Mouse (Mus musculus) cerebellum, adult 2 months (tissue): Measurements from ENCODE around the gene Cactin. TPM values are rescaled to one million over a fixed set of nuclear protein-coding genes. Genes with fewer than 3 reads are reported as not detected.

Experiments
- DNase-seq, 2 experiments: peaks; one replicate each; pipeline ENCODE4 v3.0.0; 2021
- H3K27ac ChIP-seq: fragments of 200-500 bp; 2 replicates; pipeline ENCODE4 v1.5.1; 2012; ENCODE audit warnings: low read length, control low read depth, inconsistent platforms; ENCODE audit not compliant: insufficient read depth
- H3K27me3 ChIP-seq: fragments of 200-500 bp; 2 replicates; pipeline ENCODE4 v1.6.1; 2012; ENCODE audit warnings: inconsistent platforms, mild to moderate bottlenecking, low read length, moderate library complexity; ENCODE audit not compliant: control insufficient read depth, insufficient read depth
- H3K4me1 ChIP-seq: fragments of 200-500 bp; 2 replicates; pipeline ENCODE4 v1.6.1; 2011; ENCODE audit warnings: low read length; ENCODE audit not compliant: control insufficient read depth, insufficient read depth
- H3K4me3 ChIP-seq: fragments of 200-500 bp; replicated peaks from 2 replicates; pipeline ENCODE3; 2011; ENCODE audit warnings: mild to moderate bottlenecking, low read depth, low read length, control low read depth; ENCODE audit not compliant: insufficient read depth
- CTCF ChIP-seq: fragments of 200-500 bp; IDR thresholded peaks from 2 replicates; pipeline ENCODE4 v1.5.1; 2011; ENCODE audit warnings: low read depth, mild to moderate bottlenecking, control low read depth, low read length, moderate library complexity, borderline replicate concordance; ENCODE audit not compliant: insufficient read depth
- POLR2A ChIP-seq: fragments of 200-500 bp; IDR thresholded peaks from 2 replicates; pipeline ENCODE4 v1.6.1; 2011; ENCODE audit warnings: low read length, control low read depth, borderline replicate concordance; ENCODE audit not compliant: insufficient read depth
- WGBS: fragments of 180-500 bp; shearing (Covaris S2); methylation state at CpG from one replicate; pipeline ENCODE4 v1.1.7; 2018; 5-methylcytosine and 5-hydroxymethylcytosine counted together
- polyA plus RNA-seq: library from polyadenylated mRNA; depleted of rRNA; stranded (reverse); fragments of >200 nt; gene quantifications from 2 replicates; pipeline ENCODE4 v1.2.3, GENCODE M21; 2012; rRNA removed

Gene Cactin
- polyA plus RNA-seq, 1 experiment = 36.3 TPM

GRCm38 (mm10) chr10:81366477-81367206 is 45.7 kb downstream of the Cactin start:
- TF ChIP-seq CTCF (no peak), POLR2A (no peak)
- WGBS = 58% methylated on average over 6 of the region's 6 CpGs
- no peak overlapping the region for H3K27ac ChIP-seq
- H3K4me3 ChIP-seq = no peak overlapping the region
- DNase-seq = no peak
- H3K27me3 ChIP-seq = no peaks in the 10 kb centered on the region
- peaks cover 15% of the 10 kb centered on the region for H3K4me1 ChIP-seq

GRCm38 (mm10) chr10:81367207-81367495 is 46.2 kb downstream of the Cactin start:
- no peak for DNase-seq
- Histone ChIP-seq H3K4me3 (no peak overlapping the region), H3K27ac (no peak overlapping the region), H3K27me3 (no peaks in the 10 kb centered on the region), H3K4me1 (peaks cover 15% of the 10 kb centered on the region)
- no peak for TF ChIP-seq CTCF
- 54% methylated on average over 6 of the region's 6 CpGs for WGBS

GRCm38 (mm10) chr10:81375322-81375721 is 54.4 kb downstream of the Cactin start:
- TF ChIP-seq CTCF = no peak
- TF ChIP-seq POLR2A = no peak
- DNase-seq = no peak
- WGBS = 86% methylated on average over 10 of the region's 10 CpGs
- Histone ChIP-seq H3K27ac (no peak overlapping the region), H3K4me1 (peaks cover 18% of the 10 kb centered on the region), H3K27me3 (no peaks in the 10 kb centered on the region), H3K4me3 (no peak overlapping the region)

Other genes with a start within 250 kb of the Cactin start
- 0.33 and 0.41 TPM in 2 replicates for gene Creb3l3, start 222.2 kb upstream of the Cactin start, polyA plus RNA-seq
- gene Map2k2, start 215.2 kb upstream of the Cactin start, polyA plus RNA-seq = 161 and 187 TPM in 2 replicates
- gene Zbtb7a, start 185.9 kb upstream of the Cactin start, polyA plus RNA-seq = 61.6 and 62.9 TPM in 2 replicates
- 34.8 and 36.0 TPM in 2 replicates for gene Pias4, start 153.2 kb upstream of the Cactin start, polyA plus RNA-seq
- 1,163 and 1,164 TPM in 2 replicates for gene Eef2, start 144.5 kb upstream of the Cactin start, polyA plus RNA-seq
- 70.7 and 73.0 TPM in 2 replicates for gene Dapk3, start 138.1 kb upstream of the Cactin start, polyA plus RNA-seq
- gene 4930442H23Rik, start 137.3 kb upstream of the Cactin start, polyA plus RNA-seq = not detected in 2 replicates
- 0.16 and 0.33 TPM in 2 replicates for gene Nmrk2, start 119.1 kb upstream of the Cactin start, polyA plus RNA-seq
- 115 and 122 TPM in 2 replicates for gene Atcay, start 90.3 kb upstream of the Cactin start, polyA plus RNA-seq
- 77.6 and 79.6 TPM in 2 replicates for gene Zfr2, start 87.9 kb upstream of the Cactin start, polyA plus RNA-seq
- gene Matk, start 68.2 kb upstream of the Cactin start, polyA plus RNA-seq = 124 and 141 TPM in 2 replicates
- 81.4 and 84.9 TPM in 2 replicates for gene Mrpl54, start 54.2 kb upstream of the Cactin start, polyA plus RNA-seq
- gene Apba3, start 54.1 kb upstream of the Cactin start, polyA plus RNA-seq = 61.8 and 63.9 TPM in 2 replicates
- 0.51 and 1.2 TPM in 2 replicates for gene Tjp3, start 29.5 kb upstream of the Cactin start, polyA plus RNA-seq
- 288 and 314 TPM in 2 replicates for gene Pip5k1c, start 28.1 kb upstream of the Cactin start, polyA plus RNA-seq
- gene Tbxa2r, start 7.6 kb downstream of the Cactin start, polyA plus RNA-seq = 2.2 and 3.2 TPM in 2 replicates
- gene Gipc3, start 22.2 kb downstream of the Cactin start, polyA plus RNA-seq = 0.97 and 1.0 TPM in 2 replicates
- 42.7 and 43.4 TPM in 2 replicates for gene Hmg20b, start 29.4 kb downstream of the Cactin start, polyA plus RNA-seq
- 34.8 and 35.0 TPM in 2 replicates for gene Mfsd12, start 36.4 kb downstream of the Cactin start, polyA plus RNA-seq
- 0.24 and 0.36 TPM in 2 replicates for gene 4930404N11Rik, start 44.7 kb downstream of the Cactin start, polyA plus RNA-seq
- 75.8 and 81.5 TPM in 2 replicates for gene Fzr1, start 57.4 kb downstream of the Cactin start, polyA plus RNA-seq
- gene Dohh, start 63.3 kb downstream of the Cactin start, polyA plus RNA-seq = 87.7 and 93.1 TPM in 2 replicates
- 10.2 and 10.8 TPM in 2 replicates for gene Gm48551, start 63.4 kb downstream of the Cactin start, polyA plus RNA-seq
- gene Gm48552, start 67.9 kb downstream of the Cactin start, polyA plus RNA-seq = 10.7 and 13.8 TPM in 2 replicates
- gene Smim24, start 71.9 kb downstream of the Cactin start, polyA plus RNA-seq = 1.2 and 1.7 TPM in 2 replicates
- gene Nfic, start 134.5 kb downstream of the Cactin start, polyA plus RNA-seq = 103 and 108 TPM in 2 replicates
- 57.3 and 60.6 TPM in 2 replicates for gene Celf5, start 161.6 kb downstream of the Cactin start, polyA plus RNA-seq
- gene Ncln, start 175.3 kb downstream of the Cactin start, polyA plus RNA-seq = 112 and 116 TPM in 2 replicates
- gene S1pr4, start 179.0 kb downstream of the Cactin start, polyA plus RNA-seq = 0.67 and 1.1 TPM in 2 replicates
- 1.3 and 1.4 TPM in 2 replicates for gene Gna15, start 203.1 kb downstream of the Cactin start, polyA plus RNA-seq
- 105 and 107 TPM in 2 replicates for gene Gna11, start 224.1 kb downstream of the Cactin start, polyA plus RNA-seq
- 1,117 and 1,168 TPM in 2 replicates for gene Aes, start 238.4 kb downstream of the Cactin start, polyA plus RNA-seq